In the genomic region with DNA sequence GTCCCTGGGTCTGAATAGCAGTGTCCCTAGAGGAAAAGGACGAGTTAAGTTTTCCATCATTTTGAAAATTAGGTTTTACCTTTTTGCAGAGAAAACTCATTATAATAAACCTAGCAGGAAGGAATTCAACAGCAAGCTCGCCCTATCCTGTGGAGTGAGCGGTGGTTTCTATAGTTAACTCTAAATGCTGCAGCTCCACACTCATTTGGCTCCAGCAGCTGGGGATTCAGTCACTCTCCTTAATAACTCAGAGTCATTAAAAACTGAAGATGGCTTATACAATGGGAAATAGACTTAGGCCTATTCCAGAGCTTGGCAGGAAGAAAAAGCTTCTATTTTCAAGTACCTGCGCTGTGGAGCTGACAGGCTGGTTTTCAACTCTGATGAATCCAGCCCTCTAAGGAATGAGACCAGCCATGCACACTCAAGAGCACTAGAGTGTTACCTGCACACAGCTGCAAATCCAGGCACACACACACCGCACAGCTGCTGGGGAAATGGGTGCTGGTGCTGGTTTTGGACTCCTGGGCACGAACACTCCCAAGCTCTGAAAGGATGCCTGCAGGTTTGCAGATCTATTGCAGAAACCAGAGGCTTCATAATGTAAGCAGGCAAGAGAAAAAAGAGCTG, we compare ENCODE assay signal across 22 mouse cellular contexts.
A peak's percentile ranks its signal among the peaks of the same experiment; 100 is the strongest.
DNase-seq lines count a peak whose midpoint lies in the region; ATAC-seq lines count a peak whose summit lies in the region.
"Had no signal": no experiment of that assay in that cellular context is flagged by ENCODE, and none has a peak within 500 bp of the region (broad histone marks: within the 10 kb centered on the region; RNA-seq: fewer than 3 reads in every experiment).

No protein-coding gene starts in this region.

- no peak overlapping the region for H3K4me2 ChIP-seq in midbrain, embryonic 11.5 days
- H3K4me2 ChIP-seq in midbrain, embryonic 13.5 days (replicated peaks): no peak overlapping the region
- no peak overlapping the region for H3K4me2 ChIP-seq in forebrain, embryonic 16.5 days (ENCODE audit: low read length)
- H3K4me2 ChIP-seq in midbrain, embryonic 16.5 days (ENCODE audit: low read length): no peak overlapping the region
- H3K4me2 ChIP-seq: intestine, embryonic 15.5 days; limb, embryonic 12.5 days; liver, embryonic 13.5 days; stomach, embryonic 15.5 days had no signal

- no peaks in the 10 kb centered on the region for H3K36me3 ChIP-seq in midbrain, embryonic 11.5 days (ENCODE audit: control insufficient read depth, insufficient read depth, low read length)
- H3K36me3 ChIP-seq in midbrain, embryonic 13.5 days: peaks cover 9% of the 10 kb centered on the region; the same call in 1 of the 2 replicates
- H3K36me3 ChIP-seq in forebrain, embryonic 16.5 days (ENCODE audit: control insufficient read depth, insufficient read depth): no peaks in the 10 kb centered on the region
- peaks cover 10% of the 10 kb centered on the region for H3K36me3 ChIP-seq in midbrain, embryonic 16.5 days (ENCODE audit: control insufficient read depth, insufficient read depth, low read length)
- H3K36me3 ChIP-seq: intestine, embryonic 15.5 days; stomach, embryonic 15.5 days had no signal

- 91% methylated on average over 6 of the region's 6 CpGs for WGBS in midbrain, embryonic 11.5 days
- 83% methylated on average over 6 of the region's 6 CpGs for WGBS in midbrain, embryonic 13.5 days
- WGBS in forebrain, embryonic 16.5 days: 85% methylated on average over 6 of the region's 6 CpGs
- WGBS in midbrain, embryonic 16.5 days: 86% methylated on average over 6 of the region's 6 CpGs

- no peaks in the 10 kb centered on the region for H3K27me3 ChIP-seq in midbrain, embryonic 11.5 days (ENCODE audit: control insufficient read depth, insufficient read depth, low read length)
- H3K27me3 ChIP-seq in midbrain, embryonic 13.5 days: no peaks in the 10 kb centered on the region
- H3K27me3 ChIP-seq in forebrain, embryonic 16.5 days (replicated peaks; ENCODE audit: control insufficient read depth, insufficient read depth, low read length): no peaks in the 10 kb centered on the region
- H3K27me3 ChIP-seq in midbrain, embryonic 16.5 days (ENCODE audit: control insufficient read depth, insufficient read depth, low read depth, low read length): no peaks in the 10 kb centered on the region
- H3K27me3 ChIP-seq: intestine, embryonic 15.5 days; limb, embryonic 12.5 days; liver, embryonic 13.5 days; stomach, embryonic 15.5 days had no signal

- no peaks in the 10 kb centered on the region for H3K4me1 ChIP-seq in midbrain, embryonic 11.5 days (ENCODE audit: control insufficient read depth, insufficient read depth, low read length)
- H3K4me1 ChIP-seq in midbrain, embryonic 13.5 days (replicated peaks): no peaks in the 10 kb centered on the region
- H3K4me1 ChIP-seq in forebrain, embryonic 16.5 days (replicated peaks; ENCODE audit: control insufficient read depth, insufficient read depth, low read length): no peaks in the 10 kb centered on the region
- H3K4me1 ChIP-seq in midbrain, embryonic 16.5 days (ENCODE audit: control insufficient read depth, insufficient read depth, low read length): no peaks in the 10 kb centered on the region
- H3K4me1 ChIP-seq: embryonic facial prominence, embryonic 10.5 days; intestine, embryonic 15.5 days; liver, embryonic 13.5 days; stomach, embryonic 15.5 days had no signal

- peak; percentile 62 for ATAC-seq in frontal cortex, adult (ENCODE audit: low TSS enrichment)
- ATAC-seq in midbrain, embryonic 11.5 days (ENCODE audit: low FRiP score): no peak
- ATAC-seq in midbrain, embryonic 13.5 days: no peak
- peak; percentile 33; the same call in 1 of the 2 replicates for ATAC-seq in forebrain, embryonic 16.5 days
- ATAC-seq in midbrain, embryonic 16.5 days: peak; percentile 70; the same call in 1 of the 2 replicates
- ATAC-seq: intestine, embryonic 15.5 days had no signal

- H3K27ac ChIP-seq in midbrain, embryonic 11.5 days (ENCODE audit: low read depth, low read length): no peak overlapping the region
- no peak overlapping the region for H3K27ac ChIP-seq in midbrain, embryonic 13.5 days
- H3K27ac ChIP-seq in forebrain, embryonic 16.5 days (ENCODE audit: low read length): no peak overlapping the region
- peak overlapping the region; percentile 18; the same call in 1 of the 2 replicates for H3K27ac ChIP-seq in midbrain, embryonic 16.5 days (ENCODE audit: low read length)
- H3K27ac ChIP-seq: embryonic facial prominence, embryonic 10.5 days; intestine, embryonic 15.5 days; limb, embryonic 12.5 days; liver, embryonic 13.5 days; stomach, embryonic 15.5 days had no signal

- H3K9me3 ChIP-seq in midbrain, embryonic 11.5 days (ENCODE audit: control insufficient read depth, low read length): no peaks in the 10 kb centered on the region
- no peaks in the 10 kb centered on the region for H3K9me3 ChIP-seq in midbrain, embryonic 13.5 days
- H3K9me3 ChIP-seq in forebrain, embryonic 16.5 days (ENCODE audit: control insufficient read depth, low read length): no peaks in the 10 kb centered on the region
- H3K9me3 ChIP-seq in midbrain, embryonic 16.5 days (replicated peaks; ENCODE audit: control insufficient read depth, low read length, poor library complexity, severe bottlenecking): no peaks in the 10 kb centered on the region
- H3K9me3 ChIP-seq: embryonic facial prominence, embryonic 10.5 days; intestine, embryonic 15.5 days; limb, embryonic 12.5 days; liver, embryonic 13.5 days; stomach, embryonic 15.5 days had no signal

- DNase-seq in frontal cortex, postnatal 14 days (ENCODE audit: low spot score in 2 of 2): no peak
- DNase-seq in midbrain, embryonic 11.5 days (ENCODE audit: low spot score, missing footprints): peak; percentile 39
- DNase-seq in left cerebral cortex, postnatal 10 days (ENCODE audit: extremely low spot score in 1 of 2, low spot score in 2 of 2): no peak
- no peak for DNase-seq in cerebellum, postnatal 14 days
- DNase-seq: adrenal gland, postnatal 25 days; cerebellum, adult 11 months; cerebellum, adult 9-11 months; heart, postnatal 4 days; kidney, adult 8-10 months; kidney, postnatal 14 days; liver, embryonic 13.5 days; lung, adult 2 months; thymus, adult 2 months; thymus, postnatal 4 days had no signal

- intact Hi-C loops in left cerebral cortex, postnatal 10 days (cut with DNase I): no loop called here

- H3K9ac ChIP-seq in midbrain, embryonic 11.5 days (ENCODE audit: low read length): no peak overlapping the region
- no peak overlapping the region for H3K9ac ChIP-seq in midbrain, embryonic 13.5 days (replicated peaks)
- H3K9ac ChIP-seq in forebrain, embryonic 16.5 days (replicated peaks; ENCODE audit: low read depth, low read length): no peak overlapping the region
- no peak overlapping the region for H3K9ac ChIP-seq in midbrain, embryonic 16.5 days (ENCODE audit: low read depth, low read length)
- H3K9ac ChIP-seq: intestine, embryonic 15.5 days; limb, embryonic 12.5 days; liver, embryonic 13.5 days; stomach, embryonic 15.5 days had no signal

- H3K4me3 ChIP-seq in midbrain, embryonic 11.5 days (ENCODE audit: low read depth, low read length): no peak overlapping the region
- no peak overlapping the region for H3K4me3 ChIP-seq in midbrain, embryonic 13.5 days (replicated peaks)
- H3K4me3 ChIP-seq in forebrain, embryonic 16.5 days (replicated peaks; ENCODE audit: low read length): no peak overlapping the region
- no peak overlapping the region for H3K4me3 ChIP-seq in midbrain, embryonic 16.5 days (ENCODE audit: low read depth, low read length)
- H3K4me3 ChIP-seq: embryonic facial prominence, embryonic 10.5 days; intestine, embryonic 15.5 days; limb, embryonic 12.5 days; liver, embryonic 13.5 days; stomach, embryonic 15.5 days had no signal

Comparison
In these comparisons a context has a peak if more than half of its experiments do, and no peak if none do; other contexts are left out.
1. ATAC-seq: peak in frontal cortex, adult (single experiment), forebrain, embryonic 16.5 days (single experiment) and midbrain, embryonic 16.5 days (single experiment); none in midbrain, embryonic 11.5 days (single experiment) and midbrain, embryonic 13.5 days (single experiment).